Mouse (Mus musculus): ENCODE data around the gene Prkab2. TPM values are rescaled to one million over a fixed set of nuclear protein-coding genes. Genes with fewer than 3 reads are reported as not detected.

The Prkab2 gene
- polyA plus RNA-seq, 1 experiment from 2014 or later, result 11.8 TPM

- H3K36me3 ChIP-seq (ENCODE audit: control insufficient read depth, insufficient read depth, low read length), result no peaks in the 10 kb centered on the region
- 91% methylated on average over 4 of the region's 4 CpGs for WGBS
Measured at GRCm38 (mm10) chr3:97620657-97621056, 37.3 kb upstream of the Prkab2 start.

DNA sequence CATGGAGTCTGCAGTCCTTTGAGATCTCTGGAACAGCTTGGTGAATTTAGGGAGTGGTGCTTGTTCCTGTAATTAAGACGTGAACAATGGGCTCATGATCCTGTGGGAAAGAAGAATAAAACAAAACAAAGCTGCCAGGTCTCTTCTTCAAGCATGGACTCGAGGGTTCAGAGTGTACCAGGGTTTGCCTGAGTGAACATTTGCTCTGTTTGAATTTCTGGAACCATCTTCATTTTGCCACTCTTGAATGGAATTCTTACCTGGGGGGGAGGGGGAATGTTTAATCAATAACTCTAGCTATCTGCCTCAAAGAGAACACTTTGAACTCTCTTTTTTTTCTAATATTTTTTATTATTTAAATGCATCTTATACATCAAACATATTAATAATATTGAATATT lies 33.4 kb upstream of the Prkab2 start:
- Histone ChIP-seq H3K9ac (replicated peaks; ENCODE audit: low read depth, low read length) (no peak overlapping the region), H3K4me1 (ENCODE audit: control insufficient read depth, insufficient read depth, low read length) (no peaks in the 10 kb centered on the region), H3K36me3 (ENCODE audit: control insufficient read depth, insufficient read depth, low read length) (no peaks in the 10 kb centered on the region), H3K4me3 (ENCODE audit: low read depth, low read length) (no peak overlapping the region), H3K27ac (ENCODE audit: low read depth, low read length) (no peak overlapping the region), H3K4me2 (ENCODE audit: low read depth, low read length) (no peak overlapping the region), H3K9me3 (ENCODE audit: control insufficient read depth, low read length) (no peaks in the 10 kb centered on the region), H3K27me3 (ENCODE audit: control insufficient read depth, insufficient read depth, low read length) (no peaks in the 10 kb centered on the region)
- ATAC-seq (ENCODE audit: low read depth), result no peak
- WGBS, result 49% methylated on average over 2 of the region's 2 CpGs

More at GRCm38 (mm10) chr3:97620657-97621056, 37.3 kb upstream of the Prkab2 start:
- ATAC-seq (ENCODE audit: low read depth), result no peak
- Histone ChIP-seq H3K4me3 (ENCODE audit: low read depth, low read length) (no peak overlapping the region), H3K9me3 (ENCODE audit: control insufficient read depth, low read length) (no peaks in the 10 kb centered on the region), H3K27ac (ENCODE audit: low read depth, low read length) (no peak overlapping the region), H3K4me2 (ENCODE audit: low read depth, low read length) (no peak overlapping the region), H3K4me1 (ENCODE audit: control insufficient read depth, insufficient read depth, low read length) (no peaks in the 10 kb centered on the region), H3K9ac (replicated peaks; ENCODE audit: low read depth, low read length) (no peak overlapping the region), H3K27me3 (ENCODE audit: control insufficient read depth, insufficient read depth, low read length) (no peaks in the 10 kb centered on the region)

- H3K27me3 ChIP-seq (ENCODE audit: control insufficient read depth, insufficient read depth, low read length), result no peaks in the 10 kb centered on the region
- H3K4me2 ChIP-seq (ENCODE audit: low read depth, low read length), result no peak overlapping the region
- H3K9me3 ChIP-seq (ENCODE audit: control insufficient read depth, low read length), result no peaks in the 10 kb centered on the region
- no peak for ATAC-seq (ENCODE audit: low read depth)
- H3K36me3 ChIP-seq (ENCODE audit: control insufficient read depth, insufficient read depth, low read length), result no peaks in the 10 kb centered on the region
- 80% methylated on average over 7 of the region's 7 CpGs for WGBS
- H3K27ac ChIP-seq (ENCODE audit: low read depth, low read length), result no peak overlapping the region
- no peak overlapping the region for H3K4me3 ChIP-seq (ENCODE audit: low read depth, low read length)
- H3K4me1 ChIP-seq (ENCODE audit: control insufficient read depth, insufficient read depth, low read length), result no peaks in the 10 kb centered on the region
- no peak overlapping the region for H3K9ac ChIP-seq (replicated peaks; ENCODE audit: low read depth, low read length)
Measured at GRCm38 (mm10) chr3:97627893-97628292, 30.1 kb upstream of the Prkab2 start.

DNA sequence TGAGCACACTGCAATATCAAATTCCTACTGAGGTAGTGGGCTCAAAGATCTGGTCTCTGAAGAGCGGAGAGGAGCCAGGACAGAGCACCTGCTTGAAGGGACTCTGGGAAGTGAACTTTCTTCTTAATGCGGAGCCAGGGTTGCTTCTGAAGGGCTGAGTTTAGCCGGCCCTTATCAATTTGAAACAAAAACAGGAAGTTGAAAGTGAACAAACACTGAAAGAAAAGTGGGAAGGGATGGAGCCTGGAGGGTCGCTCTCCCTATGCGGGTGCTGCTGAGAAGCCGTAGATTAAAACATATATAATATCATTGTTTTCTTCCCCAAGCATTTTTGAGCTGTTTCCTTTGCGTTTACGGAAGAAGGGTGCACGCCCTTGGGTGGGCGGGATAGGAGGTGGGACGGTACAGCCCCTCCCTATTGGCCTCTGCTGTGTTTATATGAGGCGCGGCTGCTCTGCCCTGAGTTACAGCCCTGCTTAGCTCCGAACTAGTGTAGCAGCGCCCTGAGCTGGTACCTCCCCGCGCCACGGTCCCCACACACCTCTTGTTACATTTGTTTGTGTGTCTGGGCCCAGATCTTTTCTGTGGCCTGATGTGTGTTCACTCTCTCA lies 29.5 kb upstream of the Prkab2 start, which contains the start of gene Fmo5:
Gene Fmo5 (plus strand): TSS at position 414 of the 611 bp plus-strand sequence.
- Histone ChIP-seq H3K9ac (replicated peaks; ENCODE audit: low read depth, low read length) (no peak within 1 kb of the TSS), H3K27me3 (ENCODE audit: control insufficient read depth, insufficient read depth, low read length) (no peaks in the 10 kb centered on the region), H3K36me3 (ENCODE audit: control insufficient read depth, insufficient read depth, low read length) (no peaks in the 10 kb centered on the region), H3K9me3 (ENCODE audit: control insufficient read depth, low read length) (no peaks in the 10 kb centered on the region), H3K4me1 (ENCODE audit: control insufficient read depth, insufficient read depth, low read length) (no peaks in the 10 kb centered on the region), H3K4me3 (ENCODE audit: low read depth, low read length) (peak within 1 kb of the TSS; percentile 19; the same call in 1 of the 2 replicates), H3K4me2 (ENCODE audit: low read depth, low read length) (peak within 1 kb of the TSS; percentile 44), H3K27ac (ENCODE audit: low read depth, low read length) (no peak within 1 kb of the TSS)
- WGBS, result 6% methylated on average over 18 of the region's 18 CpGs
- ATAC-seq (ENCODE audit: low read depth), result peak; percentile 70; the same call in 1 of the 2 replicates

GRCm38 (mm10) chr3:97629941-97630340 lies 28.1 kb upstream of the Prkab2 start:
- ATAC-seq (ENCODE audit: low read depth), result no peak
- Histone ChIP-seq H3K4me2 (ENCODE audit: low read depth, low read length) (no peak overlapping the region), H3K9me3 (ENCODE audit: control insufficient read depth, low read length) (no peaks in the 10 kb centered on the region), H3K27me3 (ENCODE audit: control insufficient read depth, insufficient read depth, low read length) (no peaks in the 10 kb centered on the region), H3K4me3 (ENCODE audit: low read depth, low read length) (no peak overlapping the region), H3K27ac (ENCODE audit: low read depth, low read length) (no peak overlapping the region), H3K9ac (replicated peaks; ENCODE audit: low read depth, low read length) (no peak overlapping the region), H3K4me1 (ENCODE audit: control insufficient read depth, insufficient read depth, low read length) (no peaks in the 10 kb centered on the region), H3K36me3 (ENCODE audit: control insufficient read depth, insufficient read depth, low read length) (no peaks in the 10 kb centered on the region)
- WGBS, result 82% methylated on average over 4 of the region's 4 CpGs

DNA sequence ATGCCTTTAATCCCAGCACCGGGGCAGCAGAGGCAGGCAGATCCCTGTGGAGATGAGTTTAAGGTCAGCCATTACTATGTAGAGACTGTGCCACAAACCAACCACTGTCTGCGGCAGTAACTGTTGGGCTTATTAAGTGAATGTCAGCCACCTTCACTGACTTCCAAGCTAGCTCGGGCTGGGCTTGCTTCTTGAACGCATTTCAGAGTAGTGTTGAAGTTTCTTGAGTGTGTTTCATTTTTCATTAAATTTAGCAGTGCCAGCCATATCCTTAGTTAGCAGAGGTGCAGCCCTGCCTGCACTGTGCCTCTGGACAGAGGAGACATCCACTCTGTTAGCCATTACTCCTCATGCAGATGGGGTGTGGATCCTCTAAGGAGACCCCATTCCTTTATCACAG lies 27.2 kb upstream of the Prkab2 start:
- H3K9me3 ChIP-seq (ENCODE audit: control insufficient read depth, low read length), result no peaks in the 10 kb centered on the region
- H3K9ac ChIP-seq (replicated peaks; ENCODE audit: low read depth, low read length), result no peak overlapping the region
- 96% methylated on average over 4 of the region's 4 CpGs for WGBS
- no peaks in the 10 kb centered on the region for H3K27me3 ChIP-seq (ENCODE audit: control insufficient read depth, insufficient read depth, low read length)
- H3K36me3 ChIP-seq (ENCODE audit: control insufficient read depth, insufficient read depth, low read length), result no peaks in the 10 kb centered on the region
- ATAC-seq (ENCODE audit: low read depth), result no peak
- no peak overlapping the region for H3K4me2 ChIP-seq (ENCODE audit: low read depth, low read length)
- H3K27ac ChIP-seq (ENCODE audit: low read depth, low read length), result no peak overlapping the region
- no peak overlapping the region for H3K4me3 ChIP-seq (ENCODE audit: low read depth, low read length)
- H3K4me1 ChIP-seq (ENCODE audit: control insufficient read depth, insufficient read depth, low read length), result no peaks in the 10 kb centered on the region

- ATAC-seq (ENCODE audit: low read depth), result no peak
- Histone ChIP-seq H3K27ac (ENCODE audit: low read depth, low read length) (no peak overlapping the region), H3K27me3 (ENCODE audit: control insufficient read depth, insufficient read depth, low read length) (no peaks in the 10 kb centered on the region), H3K9me3 (ENCODE audit: control insufficient read depth, low read length) (no peaks in the 10 kb centered on the region), H3K4me1 (ENCODE audit: control insufficient read depth, insufficient read depth, low read length) (no peaks in the 10 kb centered on the region), H3K9ac (replicated peaks; ENCODE audit: low read depth, low read length) (no peak overlapping the region), H3K4me3 (ENCODE audit: low read depth, low read length) (no peak overlapping the region), H3K4me2 (ENCODE audit: low read depth, low read length) (no peak overlapping the region), H3K36me3 (ENCODE audit: control insufficient read depth, insufficient read depth, low read length) (no peaks in the 10 kb centered on the region)
- WGBS, result 91% methylated on average over 8 of the region's 8 CpGs
Measured at GRCm38 (mm10) chr3:97631258-97631860, 26.6 kb upstream of the Prkab2 start.

DNA sequence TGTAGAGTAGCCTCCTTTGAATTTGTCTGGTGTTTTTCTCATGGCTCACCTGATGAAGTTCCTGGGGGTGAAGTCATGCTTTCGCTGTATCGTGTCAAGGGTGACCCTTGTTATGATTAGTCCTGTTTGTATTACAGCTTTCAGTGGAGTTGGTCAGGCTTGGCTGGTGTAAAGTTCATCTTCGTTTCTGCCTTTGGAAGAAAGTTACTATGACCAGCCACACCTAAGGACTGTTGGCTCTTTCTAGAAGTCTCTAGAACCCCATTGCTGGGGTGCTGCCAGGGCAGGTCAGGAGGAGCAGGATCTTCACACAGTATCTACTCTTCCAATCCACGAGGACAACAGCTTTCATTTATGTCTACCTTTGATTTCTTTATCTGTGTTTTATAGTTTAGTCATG lies 24.5 kb upstream of the Prkab2 start:
- Histone ChIP-seq H3K4me3 (ENCODE audit: low read depth, low read length) (no peak overlapping the region), H3K27ac (ENCODE audit: low read depth, low read length) (no peak overlapping the region), H3K4me1 (ENCODE audit: control insufficient read depth, insufficient read depth, low read length) (no peaks in the 10 kb centered on the region), H3K27me3 (ENCODE audit: control insufficient read depth, insufficient read depth, low read length) (no peaks in the 10 kb centered on the region), H3K9ac (replicated peaks; ENCODE audit: low read depth, low read length) (no peak overlapping the region), H3K4me2 (ENCODE audit: low read depth, low read length) (no peak overlapping the region), H3K36me3 (ENCODE audit: control insufficient read depth, insufficient read depth, low read length) (no peaks in the 10 kb centered on the region), H3K9me3 (ENCODE audit: control insufficient read depth, low read length) (no peaks in the 10 kb centered on the region)
- ATAC-seq (ENCODE audit: low read depth), result no peak
- WGBS, result 87% methylated on average over 4 of the region's 4 CpGs

- 49% methylated on average over 3 of the region's 3 CpGs for WGBS
- no peak overlapping the region for H3K4me2 ChIP-seq (ENCODE audit: low read depth, low read length)
- no peaks in the 10 kb centered on the region for H3K36me3 ChIP-seq (ENCODE audit: control insufficient read depth, insufficient read depth, low read length)
- no peak overlapping the region for H3K9ac ChIP-seq (replicated peaks; ENCODE audit: low read depth, low read length)
- H3K9me3 ChIP-seq (ENCODE audit: control insufficient read depth, low read length), result no peaks in the 10 kb centered on the region
- H3K27me3 ChIP-seq (ENCODE audit: control insufficient read depth, insufficient read depth, low read length), result no peaks in the 10 kb centered on the region
- H3K4me1 ChIP-seq (ENCODE audit: control insufficient read depth, insufficient read depth, low read length), result no peaks in the 10 kb centered on the region
- H3K4me3 ChIP-seq (ENCODE audit: low read depth, low read length), result no peak overlapping the region
- H3K27ac ChIP-seq (ENCODE audit: low read depth, low read length), result no peak overlapping the region
- ATAC-seq (ENCODE audit: low read depth), result peak; percentile 46; the same call in 1 of the 2 replicates
Measured at GRCm38 (mm10) chr3:97634288-97634761, 23.7 kb upstream of the Prkab2 start.
